Mouse (Mus musculus): ENCODE measurements around the gene Pdk3. TPM values are rescaled to one million over a fixed set of nuclear protein-coding genes. Genes with fewer than 3 reads are reported as not detected.

Gene Pdk3
- 10 to 100 TPM; 34.0 to 34.6 TPM for total RNA-seq (2021)
- long read RNA-seq, experiment 1, transcript Pdk3-201 (12 exons, 2,115 nt), result major isoform, 43 of 48 reads
- long read RNA-seq, experiment 1, partial matches to known transcripts, result 1 of 48 reads
- long read RNA-seq, experiment 1, other reads (novel, unspliced or antisense), result 4 of 48 reads
- long read RNA-seq, experiment 2, transcript Pdk3-201 (12 exons, 2,115 nt), result major isoform, 37 of 39 reads
- long read RNA-seq, experiment 2, partial matches to known transcripts, result 0 of 39 reads
- long read RNA-seq, experiment 2, other reads (novel, unspliced or antisense), result 2 of 39 reads

DNA sequence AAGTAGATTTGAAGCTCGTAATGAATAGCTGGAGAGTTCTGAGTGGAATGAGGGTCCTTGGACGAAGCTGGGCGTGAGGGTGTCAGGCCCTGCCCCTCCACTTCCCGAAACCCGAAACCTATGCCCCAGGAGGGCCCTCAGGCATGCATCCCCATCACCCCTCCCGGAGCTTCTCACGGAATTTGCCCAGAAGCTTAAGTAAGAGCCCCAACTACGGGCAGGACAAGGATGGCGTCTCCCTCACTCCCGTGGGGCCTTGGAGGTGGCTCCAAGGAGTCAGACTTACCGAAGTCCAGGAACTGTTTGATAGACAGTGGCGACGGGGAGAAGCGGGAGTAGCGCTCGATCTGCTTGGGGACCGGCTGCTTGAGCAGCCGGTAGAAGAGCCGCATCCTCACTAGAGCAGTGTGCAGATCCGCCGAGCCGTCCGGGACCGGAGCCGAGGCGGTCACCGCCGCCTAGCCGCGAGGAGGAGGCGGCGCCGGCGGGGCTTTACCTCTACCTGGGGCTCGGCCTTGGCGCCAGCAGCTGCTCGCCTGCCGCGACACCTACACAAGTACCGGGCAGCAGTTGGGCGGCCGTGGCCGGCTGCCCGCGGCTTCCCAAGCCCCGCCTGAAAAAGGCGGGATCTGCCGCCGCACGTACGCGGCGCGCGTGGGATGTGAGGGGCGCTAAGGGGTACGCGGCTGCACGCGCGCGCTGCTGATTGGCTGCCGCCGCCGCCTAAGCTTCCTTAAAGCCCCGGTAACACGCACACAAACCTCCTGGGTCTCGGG, at the start of gene Pdk3:
Gene Pdk3, minus strand, starts transcription at position 641 of the 776 bp plus-strand sequence.
- peak; percentile 77 to 84 for DNase-seq (ENCODE audit: low spot score in 2 of 2)
- intact Hi-C loops (cut with DNase I), result no loop called here

DNA sequence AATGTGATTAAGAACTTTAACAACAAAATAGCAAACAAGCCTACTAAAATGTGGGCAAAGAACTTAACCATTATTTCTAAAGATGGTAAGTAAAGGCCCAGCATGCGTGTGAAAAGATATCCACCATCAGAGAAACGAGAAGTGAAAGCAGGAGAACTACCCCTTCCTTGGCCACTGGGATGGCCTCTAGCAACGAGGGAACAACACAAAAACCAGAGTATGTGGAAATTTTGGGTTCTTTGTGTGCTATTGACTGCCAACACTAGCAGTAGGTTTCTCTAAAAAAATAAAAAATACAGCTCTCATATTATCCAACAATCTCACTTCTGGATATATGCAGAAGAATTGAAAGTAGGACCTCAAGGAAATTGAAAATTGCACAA, 45.6 kb upstream of the Pdk3 start:
- intact Hi-C loops (cut with DNase I), result no loop called here
- no peak for DNase-seq (ENCODE audit: low spot score in 2 of 2)

DNA sequence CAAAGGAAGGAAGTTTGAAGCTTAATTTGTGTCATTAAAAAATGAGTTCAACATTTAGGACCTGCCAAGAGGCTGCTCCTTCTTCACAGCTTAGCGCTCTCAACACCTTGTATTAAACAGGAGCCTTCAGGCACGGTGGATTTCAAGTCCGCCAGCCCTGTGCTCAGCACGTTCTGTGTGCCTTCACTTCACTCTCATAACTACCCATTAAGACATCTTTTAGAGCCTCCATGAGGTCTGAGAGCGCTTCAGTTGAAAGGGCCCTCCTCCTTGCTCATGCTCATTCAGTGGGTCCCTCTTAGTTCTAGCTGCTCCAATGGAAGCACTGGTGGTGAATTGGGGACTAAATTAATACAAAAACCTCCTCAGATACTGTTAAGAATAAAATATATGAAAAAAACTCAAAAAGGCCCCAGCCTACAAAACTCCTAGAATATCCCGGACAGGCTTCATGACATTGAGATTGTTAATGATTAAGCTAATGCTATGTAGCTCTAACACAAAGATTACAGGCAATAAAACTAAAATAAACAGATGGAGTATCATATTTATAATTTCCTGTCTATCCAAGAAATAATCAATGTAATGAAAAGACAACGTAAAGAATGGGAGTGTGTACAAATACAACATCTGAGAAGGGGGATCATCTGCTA, 45.1 kb upstream of the Pdk3 start:
- intact Hi-C loops (cut with DNase I), result no loop called here

DNA sequence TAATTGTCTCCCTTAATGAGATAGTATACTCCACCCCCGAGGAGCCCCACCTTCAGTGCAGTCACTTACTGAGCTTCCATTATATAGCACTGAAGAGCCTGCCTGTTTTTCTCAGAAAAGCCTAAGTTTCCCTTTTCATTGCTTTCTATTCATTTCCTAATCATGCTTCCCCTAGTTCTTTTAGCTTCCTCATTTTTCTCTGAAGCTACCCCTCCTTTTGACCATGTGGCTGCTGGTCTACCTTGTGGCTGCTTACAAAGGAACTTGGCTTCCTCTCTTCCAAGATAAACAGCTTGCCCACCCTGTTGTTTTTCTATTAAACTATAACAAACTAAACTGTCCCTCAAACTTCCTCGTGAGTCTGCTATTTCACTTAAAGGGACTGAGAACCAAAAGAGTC, 31.4 kb upstream of the Pdk3 start:
- DNase-seq (ENCODE audit: low spot score in 2 of 2), result no peak
- intact Hi-C loops (cut with DNase I), result no loop called here

More for the DNA sequence above, 45.1 kb upstream of the Pdk3 start:
- no peak for DNase-seq (ENCODE audit: low spot score in 2 of 2)

DNA sequence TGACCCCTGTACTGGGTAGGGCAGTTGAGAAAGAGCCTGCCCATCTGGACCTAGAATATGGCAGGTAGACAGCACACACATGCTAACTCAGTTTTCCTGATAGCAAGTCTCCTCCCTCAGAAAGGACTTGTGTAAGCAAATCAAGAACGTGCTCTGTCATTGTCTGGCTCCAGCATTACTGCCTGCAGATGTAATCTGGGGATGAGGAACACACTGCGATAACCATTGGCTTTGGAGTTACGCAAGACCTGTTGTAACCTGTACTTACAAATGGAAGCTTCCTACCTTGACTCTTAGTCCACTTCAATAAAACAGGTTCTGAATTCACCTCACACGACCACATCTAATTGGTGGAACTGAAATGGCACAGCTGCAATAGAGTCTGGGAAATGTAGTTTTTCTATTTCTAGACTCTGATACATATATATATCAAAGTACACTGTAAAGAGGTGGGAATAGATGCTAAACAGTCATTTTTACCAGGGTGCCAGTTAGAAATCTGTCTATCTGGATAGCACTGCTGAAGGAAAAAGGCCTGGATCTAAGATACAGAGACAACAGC, 30.6 kb upstream of the Pdk3 start:
- intact Hi-C loops (cut with DNase I), result no loop called here
- DNase-seq (ENCODE audit: low spot score in 2 of 2), result no peak

DNA sequence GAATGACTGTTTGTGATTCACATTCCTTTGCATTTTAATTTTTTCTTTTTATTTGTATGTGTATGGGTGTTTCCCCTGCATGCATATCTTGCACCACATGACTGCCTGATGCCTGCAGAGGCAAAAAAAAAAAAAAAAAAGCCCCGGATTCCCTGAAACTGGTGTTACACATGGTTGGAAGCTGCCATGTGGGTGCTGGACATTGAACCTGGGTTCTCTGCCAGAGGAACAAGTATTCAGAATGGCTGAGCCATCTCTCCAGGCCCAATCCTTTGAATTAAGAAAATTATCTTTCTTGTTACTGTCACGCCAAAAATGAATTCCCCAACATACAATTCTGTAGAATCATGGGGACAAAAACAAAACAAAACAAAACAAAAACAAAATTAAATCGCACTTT, 25.8 kb upstream of the Pdk3 start:
- intact Hi-C loops (cut with DNase I), result no loop called here
- no peak for DNase-seq (ENCODE audit: low spot score in 2 of 2)

DNA sequence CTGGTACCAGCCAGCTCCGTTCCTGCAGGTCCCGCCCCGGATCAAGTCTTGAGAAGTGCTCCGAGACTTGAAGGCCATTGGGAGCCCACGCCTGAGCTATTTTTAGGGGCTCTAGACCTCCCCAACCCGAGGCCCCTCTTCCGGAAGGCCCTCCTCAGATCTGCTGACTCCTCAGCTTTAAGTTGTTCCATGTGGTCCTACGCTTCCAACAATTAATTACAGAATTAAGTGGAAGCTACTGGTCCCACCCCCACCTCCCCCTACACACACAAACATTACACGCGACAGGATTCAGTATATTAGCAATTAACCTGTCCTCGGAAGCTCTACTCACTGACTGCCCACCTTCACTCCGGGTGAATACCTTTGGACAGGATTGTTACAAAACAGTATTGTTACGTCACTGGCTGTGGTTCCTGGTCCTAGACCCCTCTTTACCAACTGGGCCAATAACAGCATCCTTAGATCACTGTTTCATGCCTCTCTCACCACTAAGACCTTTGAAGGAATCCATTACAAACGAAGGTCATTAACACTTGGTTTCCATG, 410 bp upstream of the Pdk3 start:
- no peak for DNase-seq (ENCODE audit: low spot score in 2 of 2)
- intact Hi-C loops (cut with DNase I), result no loop called here

DNA sequence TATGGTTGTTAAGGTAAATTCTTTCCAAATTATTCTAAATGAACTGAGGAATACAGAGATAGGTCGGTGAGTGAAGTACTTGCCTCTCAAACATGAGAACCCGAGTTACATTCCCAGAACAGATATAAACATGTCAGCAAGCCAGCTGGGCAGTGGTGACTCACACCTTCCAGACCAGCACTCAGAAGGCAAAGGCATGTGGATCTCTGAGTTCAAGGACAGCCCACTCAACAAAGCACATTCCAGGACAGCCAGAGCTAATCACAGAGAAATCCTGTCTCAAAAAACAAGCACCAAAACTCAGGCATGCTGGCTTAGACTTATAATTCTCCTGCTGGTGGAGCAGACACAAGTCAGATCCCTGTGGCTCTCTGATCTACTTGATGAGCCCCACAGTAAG, 6.2 kb downstream of the Pdk3 start:
- intact Hi-C loops (cut with DNase I), result no loop called here
- no peak for DNase-seq (ENCODE audit: low spot score in 2 of 2)

DNA sequence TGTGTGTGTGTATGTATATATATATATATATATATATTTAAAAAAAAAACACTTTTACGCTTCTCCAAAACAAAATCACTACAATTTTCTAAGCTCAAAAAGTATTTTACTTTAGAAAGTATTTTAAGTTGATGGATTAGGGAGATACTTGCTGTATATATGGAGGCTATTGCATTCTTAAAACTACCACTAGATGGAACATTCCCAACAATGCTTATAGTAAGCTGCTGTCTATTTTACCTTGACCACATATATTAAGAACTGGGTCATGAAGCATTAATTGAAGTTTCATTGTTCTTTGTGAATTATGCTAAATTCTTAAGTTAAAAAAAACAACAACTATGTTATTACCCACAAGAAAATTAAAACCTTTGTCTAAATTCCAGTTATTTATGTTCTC, 24.0 kb downstream of the Pdk3 start:
- intact Hi-C loops (cut with DNase I), result no loop called here

DNA sequence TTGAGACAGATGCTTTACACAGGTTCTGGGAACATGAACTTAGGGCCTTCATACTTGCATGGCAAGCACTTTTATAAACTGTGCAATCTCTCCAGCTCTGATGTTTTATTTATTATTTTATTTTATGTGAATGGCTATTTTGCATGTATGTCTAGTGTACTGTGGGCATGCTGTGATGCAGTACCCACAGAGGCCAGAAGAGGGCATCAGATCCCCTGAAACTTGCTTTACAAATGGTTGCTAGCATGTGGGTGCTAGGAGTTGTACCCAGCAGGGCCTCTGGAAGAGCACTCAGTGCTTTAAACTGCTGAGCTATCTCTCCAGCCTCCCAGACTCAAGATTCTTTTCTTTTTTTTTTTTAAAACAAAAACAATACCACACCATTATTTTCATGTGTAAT, 38.8 kb downstream of the Pdk3 start:
- intact Hi-C loops (cut with DNase I), result loop anchor here (10.0 kb wide), 1 partner anchor 102 kb away; no protein-coding TSS in a partner anchor
- DNase-seq (ENCODE audit: low spot score in 2 of 2), result peak; percentile 9 to 16

More for the DNA sequence above, 24.0 kb downstream of the Pdk3 start:
- no peak for DNase-seq (ENCODE audit: low spot score in 2 of 2)

DNA sequence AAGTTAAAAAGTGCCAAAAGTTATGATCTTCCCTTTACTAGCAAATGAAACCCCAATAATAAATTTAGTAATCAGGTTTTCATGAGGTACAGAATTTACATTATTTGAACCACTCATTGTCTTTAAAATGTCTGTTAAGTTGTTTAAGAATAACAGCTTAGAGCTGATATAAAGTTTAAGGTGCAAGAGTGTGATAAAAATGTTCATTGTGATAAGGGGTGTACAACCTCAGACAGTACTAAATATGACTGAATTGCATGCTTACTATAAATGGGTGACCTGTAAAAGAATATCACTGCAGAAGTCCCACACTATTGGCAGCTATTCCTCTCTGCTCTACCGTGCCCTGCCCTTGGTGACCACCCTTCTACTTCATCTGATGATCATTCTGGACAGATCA, 42.4 kb downstream of the Pdk3 start:
- DNase-seq (ENCODE audit: low spot score in 2 of 2), result no peak
- intact Hi-C loops (cut with DNase I), result no loop called here

DNA sequence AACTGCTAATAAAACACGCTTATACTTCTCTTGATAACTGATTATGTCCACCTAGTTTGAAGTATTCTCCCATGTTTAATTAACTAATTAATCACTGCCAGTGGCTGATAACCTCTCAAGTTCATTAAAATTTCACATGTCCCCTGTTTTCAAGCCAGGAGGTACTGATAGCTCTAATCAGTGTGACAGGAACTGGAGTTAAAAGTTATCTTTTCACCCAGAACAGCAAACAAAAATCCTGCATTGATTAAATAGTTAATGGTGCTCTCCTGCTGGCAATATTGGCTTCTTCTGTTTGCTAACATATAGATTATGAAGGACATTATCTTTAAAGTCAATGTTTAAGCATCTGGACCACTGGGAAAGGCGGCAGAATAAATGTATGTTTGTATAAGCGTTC, 71.2 kb downstream of the Pdk3 start:
- intact Hi-C loops (cut with DNase I), result no loop called here
- no peak for DNase-seq (ENCODE audit: low spot score in 2 of 2)

DNA sequence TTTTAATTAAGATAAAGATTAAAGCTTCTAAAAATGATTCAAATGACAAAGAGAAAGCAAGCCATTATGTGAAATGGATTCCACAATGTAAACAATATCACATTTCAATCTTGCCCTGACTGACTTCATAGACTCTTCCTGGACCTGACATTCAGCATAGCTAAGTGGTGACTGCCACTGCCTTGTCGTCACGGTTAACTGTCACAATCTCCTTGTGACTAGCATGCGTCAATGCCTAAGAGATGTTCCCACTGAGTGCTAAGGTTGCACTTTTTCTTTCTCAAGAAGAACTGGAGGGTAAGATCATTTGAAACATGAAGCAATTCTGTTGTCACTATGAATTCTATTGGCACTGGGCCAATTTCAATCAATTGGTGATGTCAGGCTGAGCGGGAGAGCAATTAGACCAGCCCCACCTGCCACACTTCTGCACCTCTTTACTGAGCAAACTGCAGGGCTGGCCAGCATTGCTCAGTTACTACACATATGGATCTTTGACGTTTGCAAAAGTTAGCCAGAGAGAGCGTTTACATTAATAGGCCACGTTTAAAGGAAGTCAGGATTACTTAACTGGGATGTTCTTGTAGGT, 75.0 kb downstream of the Pdk3 start:
- DNase-seq (ENCODE audit: low spot score in 2 of 2), result no peak
- intact Hi-C loops (cut with DNase I), result no loop called here

DNA sequence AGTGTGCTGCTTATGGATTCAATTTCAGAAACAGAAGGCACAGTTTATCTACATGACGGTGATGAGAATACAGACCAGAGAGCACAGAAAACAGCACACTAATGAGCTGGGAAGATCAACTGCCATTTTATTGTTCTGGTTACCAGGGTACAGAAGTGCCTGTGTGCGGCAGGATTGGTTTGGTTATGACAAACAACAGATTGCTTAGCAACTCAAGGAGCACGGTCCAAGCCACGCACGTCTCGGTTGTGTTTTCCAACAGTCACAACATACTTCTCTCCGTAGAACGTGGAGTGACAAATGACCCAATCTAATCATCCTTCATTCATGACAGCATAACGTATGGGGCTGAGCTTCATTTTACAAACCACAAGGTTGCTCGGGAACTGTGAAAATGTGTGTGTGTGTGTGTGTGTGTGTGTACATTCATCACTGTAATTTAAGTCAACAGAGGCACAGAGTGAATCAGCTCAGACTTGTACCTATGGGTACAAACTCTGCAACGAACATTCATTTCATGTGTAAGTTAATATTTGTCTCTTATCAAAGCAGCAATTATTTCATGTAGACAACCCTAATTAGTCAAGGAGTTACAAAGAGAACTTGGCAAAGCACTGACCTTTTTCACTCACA, 76.7 kb downstream of the Pdk3 start:
- intact Hi-C loops (cut with DNase I), result no loop called here
- no peak for DNase-seq (ENCODE audit: low spot score in 2 of 2)

DNA sequence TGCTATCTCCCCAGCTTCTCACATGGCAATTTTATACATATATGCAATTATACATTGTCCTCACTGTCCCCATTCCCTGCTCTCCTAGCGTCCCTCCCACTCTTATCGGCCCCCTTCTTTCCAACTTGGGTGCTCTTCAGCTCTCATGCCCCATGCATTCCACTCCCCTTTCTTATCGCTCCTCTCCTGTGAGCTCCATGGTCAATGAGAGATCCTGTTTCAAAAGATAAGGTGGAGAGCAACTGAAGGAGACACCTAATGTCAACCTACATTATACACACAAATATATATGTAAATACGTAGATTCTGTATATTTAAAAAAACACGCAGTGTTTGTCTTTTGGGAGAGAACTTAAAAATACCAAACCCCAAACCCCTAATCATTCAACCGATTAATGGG, 81.4 kb downstream of the Pdk3 start:
- no peak for DNase-seq (ENCODE audit: low spot score in 2 of 2)
- intact Hi-C loops (cut with DNase I), result no loop called here

DNA sequence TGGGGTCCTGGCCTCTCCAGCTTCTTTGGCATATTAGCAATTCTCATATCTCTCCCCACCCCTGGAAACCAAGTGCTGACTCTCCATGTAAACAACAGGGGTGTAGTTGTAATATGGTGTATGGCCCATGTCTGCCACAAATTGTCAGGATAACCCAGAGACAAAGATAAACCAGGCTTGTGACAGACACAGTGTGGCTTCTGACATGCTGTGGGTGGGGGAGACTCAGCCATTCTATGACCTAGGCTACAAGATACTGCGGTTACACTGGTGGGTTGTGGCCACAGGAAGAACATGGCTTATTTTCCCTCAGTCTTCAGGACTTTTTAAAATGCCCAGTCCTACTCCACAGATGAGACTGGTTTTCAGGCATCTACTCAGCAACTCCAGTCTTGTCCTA, 82.8 kb downstream of the Pdk3 start:
- no peak for DNase-seq (ENCODE audit: low spot score in 2 of 2)
- intact Hi-C loops (cut with DNase I), result no loop called here

DNA sequence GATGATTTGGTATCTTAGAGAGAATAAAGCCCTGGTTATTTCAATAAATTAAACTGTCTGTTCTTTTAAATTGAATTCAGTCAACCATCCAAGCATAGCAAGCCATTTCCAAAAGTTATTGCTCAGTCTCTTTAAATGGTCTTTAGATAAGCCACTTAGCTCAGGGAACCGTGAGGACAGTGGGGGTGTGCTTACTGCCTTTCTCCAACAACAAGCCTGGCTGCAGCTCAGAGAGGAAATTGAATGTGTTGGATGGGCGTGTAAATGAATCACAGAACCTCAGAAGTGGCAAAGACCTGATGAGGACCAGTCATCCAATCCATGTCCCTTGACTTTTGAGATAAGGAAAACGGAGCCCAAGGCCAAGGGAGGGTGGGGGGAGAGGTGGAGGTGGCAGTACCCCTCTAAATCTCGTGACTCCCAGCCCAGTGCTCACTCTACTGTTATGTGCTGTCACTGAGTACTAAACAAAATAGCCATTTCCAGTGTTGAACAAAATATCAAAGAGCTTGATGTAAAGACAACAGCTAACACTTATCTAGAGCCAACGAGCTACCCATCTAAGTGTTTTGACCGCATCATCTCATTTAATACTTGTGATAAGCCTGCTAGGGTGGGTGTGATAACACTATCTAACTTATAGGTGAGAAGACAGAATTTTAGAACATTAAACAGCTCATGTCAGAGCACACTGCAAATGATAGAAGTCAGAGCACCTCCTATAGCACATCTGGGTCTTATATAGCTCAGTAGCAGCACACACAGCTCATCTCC, 98.8 kb downstream of the Pdk3 start:
- intact Hi-C loops (cut with DNase I), result no loop called here
- DNase-seq (ENCODE audit: low spot score in 2 of 2), result no peak

DNA sequence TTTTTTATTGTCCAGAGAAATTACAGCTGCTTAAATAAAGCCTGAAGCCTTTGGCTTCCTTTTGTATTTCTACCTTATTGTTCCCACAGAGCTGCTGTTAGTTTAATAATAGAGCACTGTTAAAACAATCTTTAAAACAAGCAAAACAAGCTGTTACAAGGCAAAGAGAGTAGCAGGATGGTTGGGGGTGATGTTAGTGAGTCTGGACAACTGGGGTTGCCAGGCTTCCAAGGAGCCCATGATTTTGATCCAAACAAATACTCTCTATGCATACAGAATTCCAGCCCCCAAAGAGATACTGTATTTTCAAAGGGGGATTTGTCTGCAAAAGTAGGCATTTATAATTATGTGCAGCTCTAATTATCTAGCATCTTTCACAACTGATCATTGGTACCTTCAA, 99.6 kb downstream of the Pdk3 start:
- intact Hi-C loops (cut with DNase I), result no loop called here
- DNase-seq (ENCODE audit: low spot score in 2 of 2), result no peak

DNA sequence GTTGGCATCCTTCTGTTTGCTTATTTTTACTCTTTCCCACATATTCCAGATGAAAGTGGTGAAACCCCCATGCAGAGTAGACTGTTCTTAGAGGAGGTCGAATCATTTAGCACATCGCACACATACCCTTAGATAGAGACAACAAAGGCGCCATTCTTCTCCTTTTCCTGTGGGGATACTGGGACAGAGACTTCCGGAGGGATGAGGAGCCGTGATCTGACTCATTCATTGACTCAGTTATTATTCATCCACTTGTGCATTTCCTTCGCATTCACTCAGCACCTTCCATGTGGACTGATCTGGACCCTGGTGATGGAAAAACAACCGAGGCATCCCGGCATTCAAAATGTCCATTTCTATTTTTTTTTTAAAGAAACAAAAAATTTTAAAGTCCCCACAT, 101.1 kb downstream of the Pdk3 start:
- intact Hi-C loops (cut with DNase I), result no loop called here
- no peak for DNase-seq (ENCODE audit: low spot score in 2 of 2)
